Mouse (Mus musculus) kidney, postnatal 0 days (tissue): ENCODE data around the gene Serpini1. TPM values are rescaled to one million over a fixed set of nuclear protein-coding genes. Genes with fewer than 3 reads are reported as not detected.

Experiments
- ATAC-seq: fragments of 200-750 bp; cut with Nextera tagmentation; replicated peaks from 2 replicates; pipeline ENCODE4 v1.8.0; 2017; ENCODE audit warnings: low read depth, moderate number of reproducible peaks, moderate TSS enrichment, moderate library complexity; ENCODE audit not compliant: low FRiP score
- DNase-seq: peaks from one replicate; pipeline ENCODE4 v3.0.0-alpha.2; 2016; ENCODE audit warnings: low spot score
- H3K27ac ChIP-seq: fragments of 300-500 bp; sonication (generic); 2 replicates; pipeline ENCODE4 v1.5.1; 2014; ENCODE audit warnings: mild to moderate bottlenecking
- H3K27me3 ChIP-seq: fragments of 300-500 bp; sonication (generic); 2 replicates; pipeline ENCODE4 v1.6.1; 2014; ENCODE audit warnings: low read length, mixed read lengths; ENCODE audit not compliant: insufficient read depth
- H3K36me3 ChIP-seq: fragments of 300-500 bp; sonication (generic); 2 replicates; pipeline ENCODE4 v1.6.1; 2014; ENCODE audit warnings: low read length, mixed read lengths; ENCODE audit not compliant: insufficient read depth
- H3K4me1 ChIP-seq: fragments of 300-500 bp; sonication (generic); replicated peaks from 2 replicates; pipeline ENCODE4 v1.6.1; 2014; ENCODE audit warnings: antibody characterized with exemption, low read length, mixed read lengths; ENCODE audit not compliant: insufficient read depth
- H3K4me2 ChIP-seq: fragments of 300-500 bp; sonication (generic); 2 replicates; pipeline ENCODE4 v1.6.1; 2014; ENCODE audit warnings: mild to moderate bottlenecking, low read length, moderate library complexity, mixed read lengths
- H3K4me3 ChIP-seq: fragments of 300-500 bp; sonication (generic); replicated peaks from 2 replicates; pipeline ENCODE4 v1.5.1; 2014; ENCODE audit warnings: low read depth, low read length
- H3K9ac ChIP-seq: fragments of 300-500 bp; sonication (generic); 2 replicates; pipeline ENCODE4 v1.6.1; 2014; ENCODE audit warnings: low read depth, low read length
- H3K9me3 ChIP-seq: fragments of 300-500 bp; sonication (generic); replicated peaks from 2 replicates; pipeline ENCODE4 v1.6.1; 2016; ENCODE audit warnings: low read length, inconsistent platforms, mixed read lengths
- CTCF ChIP-seq: IDR thresholded peaks from 2 replicates; pipeline ENCODE4 v1.5.1; 2016; ENCODE audit warnings: antibody characterized with exemption, low read depth, mild to moderate bottlenecking, moderate library complexity
- WGBS: fragments of 180-500 bp; shearing (Covaris S2); extraction: QIAGEN DNeasy Blood & Tissue Kit; methylation state at CpG from one replicate; pipeline ENCODE4 v1.1.7; 2014; 5-methylcytosine and 5-hydroxymethylcytosine counted together
- polyA plus RNA-seq: library from polyadenylated mRNA; unstranded; fragments of >200 nt; fragmentation: Nextera tagmentation; extraction: Ambion mirVana; gene quantifications from 2 replicates; pipeline ENCODE4 v1.2.1, GENCODE M21; 2015

The Serpini1 gene
- polyA plus RNA-seq, 1 experiment from 2014 or later, result 9.0 TPM

GRCm38 (mm10) chr3:75686775-75687174 lies 129.4 kb downstream of the Serpini1 start:
- Histone ChIP-seq H3K4me2 (no peak overlapping the region), H3K9me3 (no peaks in the 10 kb centered on the region), H3K27ac (no peak overlapping the region), H3K36me3 (no peaks in the 10 kb centered on the region), H3K4me3 (no peak overlapping the region), H3K9ac (no peak overlapping the region), H3K4me1 (no peaks in the 10 kb centered on the region), H3K27me3 (no peaks in the 10 kb centered on the region)
- no peak for DNase-seq
- ATAC-seq, result no peak
- TF ChIP-seq CTCF, result no peak
- whole genome bisulfite sequencing, result 77% methylated on average over 2 of the region's 2 CpGs

DNA sequence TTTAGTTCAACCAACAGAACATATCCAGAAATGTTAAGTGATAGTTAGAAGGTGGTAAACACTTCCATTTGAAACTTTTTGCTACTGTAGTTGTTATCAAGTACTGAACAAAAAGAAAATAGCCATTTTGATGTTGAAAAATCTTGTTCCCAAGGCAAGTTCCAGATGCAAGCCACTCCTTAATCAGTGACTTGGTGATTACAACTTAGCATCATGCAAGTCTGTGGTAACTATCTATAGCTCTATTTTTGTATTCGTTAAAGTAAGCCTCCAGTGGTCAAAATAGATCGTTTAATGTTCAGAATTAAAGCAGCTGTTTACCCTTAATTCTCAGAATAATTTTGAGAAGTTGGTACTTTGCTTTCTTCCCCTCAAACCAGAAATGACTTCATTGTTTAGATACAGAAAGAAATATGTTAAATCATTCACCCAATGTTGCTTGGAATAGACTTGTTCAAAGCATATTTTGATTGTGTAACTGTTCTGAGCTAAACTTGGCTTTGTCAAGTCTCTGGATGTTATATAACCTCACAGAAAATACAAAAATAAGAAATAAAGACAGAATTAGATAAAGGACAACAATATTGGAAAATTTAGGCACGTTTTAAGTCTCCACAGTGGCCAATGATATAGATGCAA lies 130.0 kb downstream of the Serpini1 start:
- Histone ChIP-seq H3K4me2 (no peak overlapping the region), H3K27ac (no peak overlapping the region), H3K27me3 (no peaks in the 10 kb centered on the region), H3K9me3 (no peaks in the 10 kb centered on the region), H3K4me1 (no peaks in the 10 kb centered on the region), H3K36me3 (no peaks in the 10 kb centered on the region), H3K4me3 (no peak overlapping the region), H3K9ac (no peak overlapping the region)
- no peak for TF ChIP-seq CTCF
- WGBS, result 77% methylated on average over 3 of the region's 3 CpGs
- DNase-seq, result no peak
- no peak for ATAC-seq

GRCm38 (mm10) chr3:75690321-75690720 lies 133.0 kb downstream of the Serpini1 start:
- DNase-seq (no peak), ATAC-seq (no peak)
- no peaks in the 10 kb centered on the region for H3K27me3 ChIP-seq
- no peak for TF ChIP-seq CTCF
- H3K4me3 ChIP-seq, result no peak overlapping the region
- H3K27ac ChIP-seq, result no peak overlapping the region
- no peak overlapping the region for H3K4me2 ChIP-seq
- no peaks in the 10 kb centered on the region for H3K36me3 ChIP-seq
- no peaks in the 10 kb centered on the region for H3K9me3 ChIP-seq
- H3K9ac ChIP-seq, result no peak overlapping the region
- H3K4me1 ChIP-seq, result no peaks in the 10 kb centered on the region

DNA sequence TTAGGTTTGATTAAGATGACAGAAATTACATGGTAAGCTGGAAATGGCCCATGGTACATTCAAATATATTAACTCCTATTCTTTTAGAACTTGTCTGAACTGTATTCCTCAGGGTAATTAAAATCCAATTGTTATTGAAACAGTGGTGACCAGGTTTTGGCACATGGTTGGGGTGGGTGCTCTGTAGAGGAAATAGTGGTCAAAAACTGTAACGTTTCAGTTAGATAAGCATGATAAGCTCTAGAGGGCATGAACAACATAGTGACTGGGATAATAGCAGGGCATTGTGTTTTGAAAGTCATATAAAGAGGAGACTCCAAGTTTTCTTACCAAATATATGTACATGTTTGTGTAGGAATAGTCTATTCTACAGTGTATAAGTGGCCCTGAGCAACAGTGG lies 134.7 kb downstream of the Serpini1 start:
- no peaks in the 10 kb centered on the region for H3K27me3 ChIP-seq
- H3K4me1 ChIP-seq, result no peaks in the 10 kb centered on the region
- TF ChIP-seq CTCF, result no peak
- H3K4me2 ChIP-seq, result no peak overlapping the region
- no peak for DNase-seq
- no peaks in the 10 kb centered on the region for H3K36me3 ChIP-seq
- H3K4me3 ChIP-seq, result no peak overlapping the region
- H3K9me3 ChIP-seq, result no peaks in the 10 kb centered on the region
- no peak for ATAC-seq
- H3K27ac ChIP-seq, result no peak overlapping the region
- H3K9ac ChIP-seq, result no peak overlapping the region
- WGBS, result 53% methylated on average over 1 of the region's 1 CpGs

Other genes with a start within 250 kb of the Serpini1 start
- not detected in 2 replicates for gene Wdr49, start 75.4 kb upstream of the Serpini1 start, polyA plus RNA-seq
- 123 and 131 TPM in 2 replicates for gene Pdcd10, start 691 bp upstream of the Serpini1 start, polyA plus RNA-seq
- not detected in 2 replicates for gene Gm29133, start 190.7 kb downstream of the Serpini1 start, polyA plus RNA-seq